In genomic region chr1:64852272-64852671, GRCm38 (mm10) we compare ENCODE assay signal across 13 mouse cellular contexts.
DNase-seq lines count a peak whose midpoint lies in the region; ATAC-seq and TF ChIP-seq lines count a peak whose summit lies in the region.
"Had no signal": no experiment of that assay in that cellular context is flagged by ENCODE, and none has a peak within 500 bp of the region (broad histone marks: within the 10 kb centered on the region; RNA-seq: fewer than 3 reads in every experiment).

No protein-coding gene starts in this region.

- H3K27me3 ChIP-seq in hindbrain, embryonic 11.5 days (ENCODE audit: control insufficient read depth, insufficient read depth, low read length), result no peaks in the 10 kb centered on the region
- H3K27me3 ChIP-seq in hindbrain, embryonic 10.5 days (ENCODE audit: insufficient read depth, poor library complexity, severe bottlenecking), result peaks cover 4% of the 10 kb centered on the region; the same call in 1 of the 2 replicates
- no peaks in the 10 kb centered on the region for H3K27me3 ChIP-seq in myocyte (ENCODE audit: control insufficient read depth, insufficient read depth, insufficient read length)
- H3K27me3 ChIP-seq: midbrain, embryonic 13.5 days had no signal

- H3K27ac ChIP-seq in hindbrain, embryonic 11.5 days (ENCODE audit: low read depth, low read length), result no peak overlapping the region
- H3K27ac ChIP-seq in hindbrain, embryonic 10.5 days, result no peak overlapping the region
- H3K27ac ChIP-seq: hindbrain, postnatal 0 days; layer of hippocampus, adult 2 months; midbrain, embryonic 13.5 days had no signal

- 0 out of 2 replicates have a peak, but pooled peaks cover 2% of the 10 kb centered on the region for H3K4me1 ChIP-seq in hindbrain, embryonic 11.5 days (replicated peaks; ENCODE audit: control insufficient read depth, insufficient read depth, low read length)
- H3K4me1 ChIP-seq in hindbrain, embryonic 10.5 days (replicated peaks), result peaks cover 63% of the 10 kb centered on the region

- TF ChIP-seq POLR2A in myocyte (IDR thresholded peaks at IDR 0.05; ENCODE audit: insufficient read length, low read depth), result no peak

- H3K36me3 ChIP-seq in hindbrain, embryonic 11.5 days (ENCODE audit: control insufficient read depth, insufficient read depth, low read length), result no peaks in the 10 kb centered on the region
- no peaks in the 10 kb centered on the region for H3K36me3 ChIP-seq in hindbrain, embryonic 10.5 days
- no peaks in the 10 kb centered on the region for H3K36me3 ChIP-seq in myocyte (ENCODE audit: control insufficient read depth, insufficient read depth)
- H3K36me3 ChIP-seq: midbrain, embryonic 13.5 days had no signal

- no peak overlapping the region for H3K4me2 ChIP-seq in hindbrain, embryonic 11.5 days (replicated peaks; ENCODE audit: low read depth, low read length)
- H3K4me2 ChIP-seq in myocyte (ENCODE audit: low read depth), result peak overlapping the region; percentile 39
- H3K4me2 ChIP-seq: lung, embryonic 14.5 days; midbrain, embryonic 13.5 days had no signal

- no peak overlapping the region for H3K9ac ChIP-seq in hindbrain, embryonic 11.5 days (ENCODE audit: low read depth, low read length)
- H3K9ac ChIP-seq: lung, embryonic 14.5 days; midbrain, embryonic 13.5 days had no signal

- no peaks in the 10 kb centered on the region for H3K79me2 ChIP-seq in myocyte (ENCODE audit: control insufficient read depth, insufficient read depth)

- H3ac ChIP-seq in myocyte (ENCODE audit: control insufficient read depth, insufficient read length), result no peak overlapping the region

- no peak for DNase-seq in hindbrain, embryonic 11.5 days (ENCODE audit: low spot score)
- DNase-seq in hindbrain, embryonic 10.5 days (ENCODE audit: low spot score), result no peak
- peak; percentile 15 for DNase-seq in lung, postnatal 14 days
- DNase-seq in lung, postnatal 25 days (ENCODE audit: low spot score), result no peak
- peak; percentile 79 for DNase-seq in Muller cell, postnatal 12 days (ENCODE audit: inconsistent ontology term)
- no peak for DNase-seq in layer of hippocampus, postnatal 36 days
- DNase-seq: cerebellum, adult 11-12 months; lung, embryonic 14.5 days had no signal

- H3K4me3 ChIP-seq in hindbrain, embryonic 11.5 days (ENCODE audit: low read depth, low read length), result no peak overlapping the region
- H3K4me3 ChIP-seq in hindbrain, embryonic 10.5 days, result no peak overlapping the region
- H3K4me3 ChIP-seq in myocyte, result no peak overlapping the region
- H3K4me3 ChIP-seq: layer of hippocampus, adult 2 months; midbrain, embryonic 13.5 days had no signal

- 53% methylated on average over 2 of the region's 2 CpGs for WGBS in hindbrain, embryonic 11.5 days
- WGBS in hindbrain, embryonic 10.5 days, result 53% methylated on average over 2 of the region's 2 CpGs

- ATAC-seq in hindbrain, embryonic 11.5 days (ENCODE audit: low FRiP score), result 0 out of 2 replicates have a peak, but pooled peaks have one; percentile 39
- ATAC-seq: CD4-positive, CD25-positive, alpha-beta regulatory T cell, adult 4 months; hindbrain, postnatal 0 days; midbrain, embryonic 13.5 days had no signal

- H3K9me3 ChIP-seq in hindbrain, embryonic 11.5 days (ENCODE audit: control insufficient read depth, low read length), result no peaks in the 10 kb centered on the region
- no peaks in the 10 kb centered on the region for H3K9me3 ChIP-seq in hindbrain, embryonic 10.5 days
- H3K9me3 ChIP-seq: midbrain, embryonic 13.5 days had no signal

TF ChIP-seq in myocyte, 11 proteins besides CTCF, POLR2A, EP300 and RAD21:
- TF ChIP-seq TCF12 (IDR thresholded peaks at IDR 0.05; ENCODE audit: insufficient read depth, poor library complexity, severe bottlenecking) (peak; percentile 9), MAX (IDR thresholded peaks at IDR 0.05; ENCODE audit: low read depth) (no peak), MYOG (IDR thresholded peaks at IDR 0.05; ENCODE audit: control insufficient read depth in 1 of 3, insufficient read depth in 1 of 3, insufficient read length in 2 of 3, low read depth in 2 of 3) (peak in 2 of 3 experiments; percentile 57 to 80), MYOD1 (IDR thresholded peaks at IDR 0.05; ENCODE audit: control insufficient read depth in 1 of 3, insufficient read length in 2 of 3, low read depth in 2 of 3) (peak in 2 of 3 experiments; percentile 42 to 75), USF1 (IDR thresholded peaks at IDR 0.05; ENCODE audit: low read depth) (no peak)
TF ChIP-seq in myocyte: peak in this region for 3.

Comparison
In these comparisons a context has a peak if more than half of its experiments do, and no peak if none do; other contexts are left out.
1. DNase-seq: peak in lung, postnatal 14 days (single experiment) and Muller cell, postnatal 12 days (single experiment); none in hindbrain, embryonic 11.5 days (single experiment), hindbrain, embryonic 10.5 days (single experiment), lung, postnatal 25 days (single experiment) and layer of hippocampus, postnatal 36 days (0 of 2).